Mouse (Mus musculus) MN1 (cell line): ENCODE data around the gene BC107364.
"Not testable (repeated sequence)": the region's sequence is repeated elsewhere in the genome, so short reads cannot be mapped to it uniquely, and the experiment has no call there.

Source experiments
- DNase-seq: peaks from one replicate; pipeline ENCODE4 v3.0.0-alpha.2; 2016; ENCODE audit warnings: low spot score

BC107364 gene

GRCm38 (mm10) chr3:96486064-96486827 lies 34.1 kb upstream of the BC107364 start:
- DNase-seq, result not testable (repeated sequence)

GRCm38 (mm10) chr3:96485361-96485760 lies 33.3 kb upstream of the BC107364 start:
- peak; percentile 41 for DNase-seq

GRCm38 (mm10) chr3:96484921-96485320 lies 32.8 kb upstream of the BC107364 start:
- no peak for DNase-seq

GRCm38 (mm10) chr3:96483946-96484345 lies 31.8 kb upstream of the BC107364 start:
- DNase-seq, result no peak

- not testable (repeated sequence) for DNase-seq
These were observed 30.9 kb upstream of the BC107364 start for GRCm38 (mm10) chr3:96483044-96483443.

GRCm38 (mm10) chr3:96482451-96482850 lies 30.3 kb upstream of the BC107364 start:
- DNase-seq, result no peak

GRCm38 (mm10) chr3:96481856-96482255 lies 29.8 kb upstream of the BC107364 start:
- no peak for DNase-seq

- DNase-seq, result no peak
These were observed 28.7 kb upstream of the BC107364 start for GRCm38 (mm10) chr3:96480684-96481270.

GRCm38 (mm10) chr3:96479249-96479648 lies 27.1 kb upstream of the BC107364 start:
- DNase-seq, result peak; percentile 52

- no peak for DNase-seq
These were observed 25.5 kb upstream of the BC107364 start for GRCm38 (mm10) chr3:96477558-96477957.

- DNase-seq, result no peak
These were observed 25.0 kb upstream of the BC107364 start for GRCm38 (mm10) chr3:96477084-96477483.

GRCm38 (mm10) chr3:96474909-96475655 lies 23.0 kb upstream of the BC107364 start:
- no peak for DNase-seq

GRCm38 (mm10) chr3:96473556-96473955 lies 21.4 kb upstream of the BC107364 start:
- not testable (repeated sequence) for DNase-seq

GRCm38 (mm10) chr3:96472066-96472465 lies 20.0 kb upstream of the BC107364 start:
- no peak for DNase-seq

GRCm38 (mm10) chr3:96469626-96470025 lies 17.5 kb upstream of the BC107364 start:
- DNase-seq, result no peak

GRCm38 (mm10) chr3:96468335-96468734 lies 16.2 kb upstream of the BC107364 start:
- DNase-seq, result not testable (repeated sequence)

- DNase-seq, result no peak
These were observed 15.5 kb upstream of the BC107364 start for GRCm38 (mm10) chr3:96467641-96468040.

GRCm38 (mm10) chr3:96463891-96464290 lies 11.8 kb upstream of the BC107364 start:
- peak; percentile 86 for DNase-seq

GRCm38 (mm10) chr3:96460568-96460870 lies 8.4 kb upstream of the BC107364 start:
- DNase-seq, result not testable (repeated sequence)

GRCm38 (mm10) chr3:96459757-96460567 lies 7.9 kb upstream of the BC107364 start:
- not testable (repeated sequence) for DNase-seq

GRCm38 (mm10) chr3:96458886-96459439 lies 6.9 kb upstream of the BC107364 start:
- not testable (repeated sequence) for DNase-seq

GRCm38 (mm10) chr3:96458008-96458407 lies 5.9 kb upstream of the BC107364 start:
- DNase-seq, result not testable (repeated sequence)
